Mouse (Mus musculus): ENCODE results near the gene Papolg. TPM values are rescaled to one million over a fixed set of nuclear protein-coding genes. Genes with fewer than 3 reads are reported as not detected.

Gene Papolg
- total and polyA plus RNA-seq, 3 experiments = 6.5 to 7.9 TPM; not detected in 1

GRCm38 (mm10) chr11:23864326-23864725, 30.7 kb downstream of the Papolg start:
- no peaks in the 10 kb centered on the region; the same call in 1 of the 2 replicates for H3K79me2 ChIP-seq (ENCODE audit: control insufficient read depth, insufficient read depth, low read length, poor library complexity)
- no peak overlapping the region for H3K27ac ChIP-seq (ENCODE audit: control insufficient read depth, low read depth, low read length)
- H3K4me1 ChIP-seq (ENCODE audit: control insufficient read depth in 1 of 2, insufficient read depth in 2 of 2, low read length in 2 of 2) = no peaks in the 10 kb centered on the region
- no peaks in the 10 kb centered on the region for H3K27me3 ChIP-seq (ENCODE audit: control insufficient read depth in 1 of 2, insufficient read depth in 2 of 2, low read length in 2 of 2)
- TF ChIP-seq MAFK (IDR thresholded peaks at IDR 0.05; ENCODE audit: borderline replicate concordance, low read depth, low read length) = no peak
- no peak for TF ChIP-seq MYB (IDR thresholded peaks at IDR 0.05; ENCODE audit: low read depth, low read length)
- TF ChIP-seq E2F4 (IDR thresholded peaks at IDR 0.05; ENCODE audit: borderline replicate concordance, low read depth, low read length) = no peak
- TF ChIP-seq USF2 (IDR thresholded peaks at IDR 0.05; ENCODE audit: borderline replicate concordance in 1 of 2, insufficient read depth in 1 of 2, low read depth in 1 of 2, low read length in 2 of 2) = no peak
- TF ChIP-seq RAD21 (IDR thresholded peaks at IDR 0.05; ENCODE audit: low read depth, low read length) = no peak
- no peak for TF ChIP-seq EP300 (IDR thresholded peaks at IDR 0.05; ENCODE audit: low read depth in 1 of 2, low read length in 2 of 2)
- TF ChIP-seq TAL1 (IDR thresholded peaks at IDR 0.05; ENCODE audit: low read length) = no peak
- TF ChIP-seq MYC (IDR thresholded peaks at IDR 0.05; ENCODE audit: low read depth, low read length) = no peak
- no peak for TF ChIP-seq CHD1 (IDR thresholded peaks at IDR 0.05; ENCODE audit: low read depth, low read length)
- no peak for TF ChIP-seq ZMIZ1 (IDR thresholded peaks at IDR 0.05; ENCODE audit: low read depth, low read length)
- no peak for TF ChIP-seq ELF1 (IDR thresholded peaks at IDR 0.05; ENCODE audit: low read depth, low read length)
- no peak for TF ChIP-seq CTCF (IDR thresholded peaks at IDR 0.05 in 2 of 3, conservative IDR thresholded peaks at IDR 0.05 in 1 of 3; ENCODE audit: control insufficient read depth in 1 of 3, insufficient read depth in 1 of 3, low read depth in 2 of 3, low read length in 3 of 3, poor library complexity in 1 of 3, severe bottlenecking in 1 of 3)
- peaks cover 0 to 21% of the 10 kb centered on the region in 2 experiments; a peak in 2 of 4 replicates for H3K36me3 ChIP-seq (ENCODE audit: control insufficient read depth in 1 of 2, insufficient read depth in 2 of 2, low read length in 2 of 2)
- no peaks in the 10 kb centered on the region for H3K9me3 ChIP-seq (replicated peaks; ENCODE audit: insufficient read depth, low read length)
- no peak for DNase-seq (ENCODE audit: low read depth, low spot score)
- H3K9ac ChIP-seq (ENCODE audit: control insufficient read depth, low read depth, low read length, poor library complexity, severe bottlenecking) = no peak overlapping the region
- H3K4me3 ChIP-seq (ENCODE audit: control insufficient read depth in 1 of 2, insufficient read depth in 1 of 2, low read depth in 2 of 2, low read length in 2 of 2) = no peak overlapping the region

- H3K36me3 ChIP-seq (ENCODE audit: control insufficient read depth in 1 of 2, insufficient read depth in 2 of 2, low read length in 2 of 2) = peaks cover 0 to 4% of the 10 kb centered on the region in 2 experiments; a peak in 2 of 4 replicates
- H3K27ac ChIP-seq (ENCODE audit: control insufficient read depth, low read depth, low read length) = no peak overlapping the region
Observed at GRCm38 (mm10) chr11:23856723-23857112, 38.3 kb downstream of the Papolg start.

More at GRCm38 (mm10) chr11:23856723-23857112, 38.3 kb downstream of the Papolg start:
- no peak overlapping the region for H3K9ac ChIP-seq (ENCODE audit: control insufficient read depth, low read depth, low read length, poor library complexity, severe bottlenecking)
- DNase-seq (ENCODE audit: low read depth, low spot score) = no peak
- no peaks in the 10 kb centered on the region for H3K79me2 ChIP-seq (ENCODE audit: control insufficient read depth, insufficient read depth, low read length, poor library complexity)
- TF ChIP-seq RAD21 (IDR thresholded peaks at IDR 0.05; ENCODE audit: low read depth, low read length) (no peak), GATA1 (IDR thresholded peaks at IDR 0.05; ENCODE audit: low read depth, low read length) (no peak), NELFE (IDR thresholded peaks at IDR 0.05; ENCODE audit: low read depth, low read length) (no peak), ZMIZ1 (IDR thresholded peaks at IDR 0.05; ENCODE audit: low read depth, low read length) (no peak), JUND (IDR thresholded peaks at IDR 0.05; ENCODE audit: low read depth, low read length) (no peak), SIN3A (IDR thresholded peaks at IDR 0.05; ENCODE audit: low read length) (no peak), POLR2AphosphoS2 (IDR thresholded peaks at IDR 0.05; ENCODE audit: low read length) (no peak), MXI1 (IDR thresholded peaks at IDR 0.05; ENCODE audit: low read depth, low read length) (no peak), SMC3 (IDR thresholded peaks at IDR 0.05; ENCODE audit: low read depth, low read length) (no peak), CHD2 (IDR thresholded peaks at IDR 0.05; ENCODE audit: low read length) (no peak), ELF1 (IDR thresholded peaks at IDR 0.05; ENCODE audit: low read depth, low read length) (no peak)
- no peaks in the 10 kb centered on the region for H3K27me3 ChIP-seq (ENCODE audit: control insufficient read depth in 1 of 2, insufficient read depth in 2 of 2, low read length in 2 of 2)
- H3K4me1 ChIP-seq (ENCODE audit: control insufficient read depth in 1 of 2, insufficient read depth in 2 of 2, low read length in 2 of 2) = no peaks in the 10 kb centered on the region
- no peaks in the 10 kb centered on the region for H3K9me3 ChIP-seq (replicated peaks; ENCODE audit: insufficient read depth, low read length)
- H3K4me3 ChIP-seq (ENCODE audit: control insufficient read depth in 1 of 2, insufficient read depth in 1 of 2, low read depth in 2 of 2, low read length in 2 of 2) = no peak overlapping the region
